Mouse (Mus musculus): ENCODE measurements around the gene Gpr179.

The Gpr179 gene

DNA sequence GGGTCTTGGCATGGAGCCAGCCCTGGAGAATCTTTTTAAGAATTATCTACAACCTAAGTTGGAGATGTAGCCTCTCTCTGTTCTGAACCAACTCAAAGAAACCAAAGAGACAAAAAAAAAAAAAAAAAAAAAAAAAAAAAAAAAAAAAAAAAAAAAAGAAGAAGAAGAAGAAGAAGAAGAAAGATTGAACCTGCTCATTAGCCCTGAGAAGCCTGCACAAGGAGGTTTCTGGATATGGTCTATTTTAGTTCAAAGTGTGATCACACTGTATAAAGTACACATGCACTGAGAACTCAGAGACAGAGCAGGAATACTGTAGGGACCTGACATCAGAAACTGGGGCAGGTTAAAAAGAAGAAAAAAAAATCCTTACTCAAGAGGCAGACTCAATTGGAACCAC lies 64.2 kb downstream of the Gpr179 start:
- no peak for DNase-seq (ENCODE audit: low spot score in 2 of 2)

DNA sequence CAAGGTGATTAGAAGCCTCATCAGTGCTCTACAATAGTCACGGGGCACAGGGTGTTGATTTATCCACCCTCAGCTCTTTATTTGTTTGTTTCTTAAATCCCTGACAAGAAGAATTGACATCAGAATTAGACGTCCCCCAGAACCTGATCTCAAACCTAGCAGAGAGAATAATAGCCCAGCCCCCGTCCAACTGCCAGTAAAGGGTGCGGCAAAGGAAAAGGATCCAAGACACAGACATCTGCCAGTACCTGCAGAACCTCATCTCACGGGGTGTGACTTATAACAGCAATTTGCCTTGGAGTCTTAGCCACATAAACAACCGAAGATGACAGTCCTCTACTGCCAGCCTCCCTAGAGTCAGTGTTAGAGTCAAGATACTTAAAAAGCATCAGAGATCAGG lies 64.9 kb downstream of the Gpr179 start:
- DNase-seq (ENCODE audit: low spot score in 2 of 2), result no peak

- no peak for DNase-seq (ENCODE audit: low spot score in 2 of 2)
Observed at GRCm38 (mm10) chr11:97285852-97286775, 65.8 kb downstream of the Gpr179 start.

GRCm38 (mm10) chr11:97284854-97285253 lies 67.0 kb downstream of the Gpr179 start:
- no peak for DNase-seq (ENCODE audit: low spot score in 2 of 2)

DNA sequence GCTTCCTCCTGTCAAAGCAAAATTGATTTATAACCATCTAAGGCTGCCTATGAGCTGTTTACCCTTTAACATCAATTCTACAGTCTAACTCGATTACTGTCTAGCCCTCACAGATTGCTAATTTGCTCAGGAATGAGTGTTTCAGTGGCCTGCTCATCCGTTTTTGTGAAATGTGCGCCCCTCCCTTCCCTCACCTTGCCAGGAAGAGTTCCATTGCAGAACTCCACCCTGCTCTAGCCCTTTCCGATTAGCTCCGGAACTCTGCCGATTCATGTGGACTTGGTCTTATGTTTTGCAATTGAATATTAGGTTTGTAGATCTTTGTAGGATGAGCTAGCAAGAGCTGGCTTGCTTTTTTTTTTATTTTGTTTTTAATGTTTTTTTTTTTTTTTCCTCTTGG lies 69.7 kb downstream of the Gpr179 start:
- DNase-seq (ENCODE audit: low spot score in 2 of 2), result no peak
